Mouse (Mus musculus): Measurements from ENCODE around the gene Mymk.

GRCm38 (mm10) chr2:27103554-27103953, 31.6 kb upstream of the Mymk start:
- TF ChIP-seq CTCF (IDR thresholded peaks at IDR 0.05; ENCODE audit: low read depth, low read length), result no peak
- TF ChIP-seq POLR2A (IDR thresholded peaks at IDR 0.05; ENCODE audit: extremely low read depth, insufficient read depth, low read length), result no peak
